Mouse (Mus musculus) kidney, embryonic 16.5 days (tissue): ENCODE results near the gene Gfer. TPM values are rescaled to one million over a fixed set of nuclear protein-coding genes. Genes with fewer than 3 reads are reported as not detected.

Experiments
- ATAC-seq: fragments of 200-750 bp; cut with Nextera tagmentation; 2 replicates; pipeline ENCODE4 v1.8.0; 2017; ENCODE audit warnings: moderate TSS enrichment; ENCODE audit not compliant: low FRiP score, low TSS enrichment
- H3K27ac ChIP-seq: fragments of 300-500 bp; sonication (generic); 2 replicates; pipeline ENCODE4 v1.5.1; 2014; ENCODE audit warnings: low read length
- H3K27me3 ChIP-seq: fragments of 300-500 bp; sonication (generic); 2 replicates; pipeline ENCODE4 v1.6.1; 2014; ENCODE audit warnings: low read length, control low read depth, mixed read lengths; ENCODE audit not compliant: insufficient read depth
- H3K36me3 ChIP-seq: fragments of 300-500 bp; sonication (generic); 2 replicates; pipeline ENCODE4 v1.6.1; 2014; ENCODE audit warnings: low read length, control low read depth, mixed read lengths; ENCODE audit not compliant: insufficient read depth
- H3K4me1 ChIP-seq: fragments of 300-500 bp; sonication (generic); 2 replicates; pipeline ENCODE4 v1.6.1; 2014; ENCODE audit warnings: low read length, control low read depth, mixed read lengths; ENCODE audit not compliant: insufficient read depth
- H3K4me2 ChIP-seq: fragments of 300-500 bp; sonication (generic); replicated peaks from 2 replicates; pipeline ENCODE4 v1.6.1; 2014; ENCODE audit warnings: low read depth, low read length
- H3K4me3 ChIP-seq: fragments of 300-500 bp; sonication (generic); 2 replicates; pipeline ENCODE4 v1.5.1; 2014; ENCODE audit warnings: mild to moderate bottlenecking, low read length
- H3K9ac ChIP-seq: fragments of 300-500 bp; sonication (generic); replicated peaks from 2 replicates; pipeline ENCODE4 v1.6.1; 2014; ENCODE audit warnings: low read length
- H3K9me3 ChIP-seq: fragments of 300-500 bp; sonication (generic); 2 replicates; pipeline ENCODE4 v1.6.1; 2016; ENCODE audit warnings: low read length, control low read depth
- WGBS: fragments of 180-500 bp; shearing (Covaris S2); extraction: QIAGEN DNeasy Blood & Tissue Kit; methylation state at CpG from one replicate; pipeline ENCODE4 v1.1.7; 2014; 5-methylcytosine and 5-hydroxymethylcytosine counted together
- polyA plus RNA-seq: library from polyadenylated mRNA; unstranded; fragments of >200 nt; fragmentation: Nextera tagmentation; extraction: Ambion mirVana; gene quantifications from 2 replicates; pipeline ENCODE4 v1.2.1, GENCODE M21; 2015

Gene Gfer
- polyA plus RNA-seq, 1 experiment from 2014 or later = 44.4 TPM

DNA sequence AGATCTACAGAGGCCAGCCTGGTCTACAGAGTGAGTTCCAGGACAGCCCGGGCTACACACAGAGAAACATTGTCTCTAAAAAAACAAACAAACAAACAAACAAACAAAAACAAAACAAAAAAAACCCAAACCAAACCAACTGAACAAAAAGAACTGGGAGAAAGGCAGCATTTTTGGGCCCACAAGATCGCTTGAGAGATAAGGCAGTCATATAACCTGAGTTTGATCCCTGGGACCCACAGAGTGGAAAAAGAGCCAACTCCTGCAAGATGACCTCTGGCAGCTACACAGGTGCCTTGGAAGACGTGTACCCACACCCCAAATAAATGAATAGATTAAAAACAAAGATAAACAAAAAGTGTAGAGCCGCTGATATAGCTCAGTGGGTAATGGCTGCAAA, 41.0 kb downstream of the Gfer start:
- 76% methylated on average over 4 of the region's 4 CpGs for WGBS
- Histone ChIP-seq H3K4me3 (no peak overlapping the region), H3K4me2 (no peak overlapping the region), H3K9ac (no peak overlapping the region), H3K4me1 (peaks cover 19% of the 10 kb centered on the region), H3K27me3 (peaks cover 34% of the 10 kb centered on the region), H3K36me3 (no peaks in the 10 kb centered on the region), H3K9me3 (no peaks in the 10 kb centered on the region), H3K27ac (no peak overlapping the region)
- ATAC-seq = no peak

DNA sequence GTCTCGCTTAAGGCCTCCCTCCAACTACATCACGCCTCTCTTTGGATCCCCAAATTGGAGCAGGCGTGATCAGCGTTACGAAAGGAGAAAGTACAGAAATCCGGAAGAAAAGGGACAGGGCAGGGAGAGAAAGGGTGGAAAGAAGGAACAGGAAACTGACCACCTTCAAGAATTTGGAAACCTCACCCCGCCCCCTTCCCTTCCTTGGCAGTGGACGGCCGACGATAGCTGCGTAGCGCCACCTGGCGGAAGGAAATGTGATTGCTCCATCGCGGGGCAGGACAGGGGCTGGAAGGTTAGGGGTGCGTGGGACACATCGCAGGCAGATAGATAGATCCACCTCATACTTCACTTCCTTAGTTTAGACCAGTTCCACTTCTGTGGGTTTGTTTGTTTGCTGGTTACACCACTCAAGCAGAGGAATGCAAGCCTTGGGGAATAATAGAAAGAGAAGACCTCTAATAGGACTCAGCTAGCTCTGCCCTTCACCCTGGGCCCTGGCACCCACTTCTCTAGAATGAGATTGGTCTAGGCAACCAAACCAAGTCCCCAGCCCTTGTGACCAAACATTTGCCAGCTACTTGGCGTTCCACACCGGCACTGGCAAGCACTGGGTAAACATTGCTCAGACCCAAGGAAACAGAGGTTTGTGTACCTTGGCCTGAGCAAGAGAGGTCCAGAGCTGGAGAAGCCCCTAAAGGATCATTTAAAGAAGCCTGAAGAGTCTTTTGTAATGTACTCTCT, 41.8 kb downstream of the Gfer start:
- Histone ChIP-seq H3K27ac (no peak overlapping the region), H3K36me3 (no peaks in the 10 kb centered on the region), H3K4me1 (peaks cover 23% of the 10 kb centered on the region), H3K27me3 (peaks cover 27% of the 10 kb centered on the region), H3K9ac (peak overlapping the region; percentile 77), H3K4me3 (peak overlapping the region; percentile 46), H3K4me2 (peak overlapping the region; percentile 71), H3K9me3 (no peaks in the 10 kb centered on the region)
- 5% methylated on average over 17 of the region's 19 CpGs for WGBS
- no peak for ATAC-seq

DNA sequence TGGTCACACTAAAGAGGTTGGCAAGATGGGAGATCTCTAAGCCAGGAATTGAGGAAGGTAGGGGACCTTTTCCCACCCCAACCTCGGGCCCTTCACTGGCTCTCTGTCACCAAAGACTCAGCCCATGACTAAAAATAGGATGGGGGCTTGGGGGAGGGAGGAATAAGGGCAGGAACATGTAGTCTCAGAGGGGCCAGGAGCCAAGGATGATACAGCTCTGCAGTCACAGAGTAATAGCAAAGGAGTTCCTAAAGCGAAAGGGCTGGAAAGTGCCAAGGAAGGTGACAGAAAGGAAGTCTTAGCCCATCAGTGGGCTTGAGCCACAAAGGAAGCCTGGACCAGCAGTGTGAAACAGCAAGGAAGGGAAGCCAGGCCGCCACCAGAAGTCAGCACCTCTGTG, 44.1 kb downstream of the Gfer start:
- WGBS = 66% methylated on average over 3 of the region's 3 CpGs
- Histone ChIP-seq H3K9ac (no peak overlapping the region), H3K4me2 (no peak overlapping the region)

DNA sequence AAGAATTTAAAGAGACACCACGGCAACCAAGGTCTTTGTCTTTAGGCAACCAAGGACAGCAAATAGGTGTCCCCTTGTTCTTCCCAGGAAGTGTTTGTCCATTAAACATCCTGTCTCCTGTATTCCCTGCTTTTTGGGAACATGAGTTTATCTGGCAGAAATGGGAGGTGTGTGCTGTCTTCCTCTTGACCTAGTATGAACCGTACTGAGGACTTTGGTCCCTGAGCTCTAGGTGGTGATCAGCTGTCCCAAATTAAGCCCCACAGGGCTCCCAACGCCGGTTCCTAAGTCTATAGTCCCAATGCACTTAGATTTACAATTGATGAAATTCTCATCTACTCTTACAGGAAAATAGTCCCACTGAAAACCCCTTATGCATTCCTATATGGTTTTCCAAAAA, 45.2 kb downstream of the Gfer start:
- peak overlapping the region; percentile 97 for H3K4me2 ChIP-seq
- no peak for ATAC-seq
- H3K4me1 ChIP-seq = peaks cover 23% of the 10 kb centered on the region
- no peaks in the 10 kb centered on the region; the same call in 1 of the 2 replicates for H3K36me3 ChIP-seq
- H3K9ac ChIP-seq = peak overlapping the region; percentile 83; the same call in 1 of the 2 replicates
- no peaks in the 10 kb centered on the region for H3K27me3 ChIP-seq
- H3K27ac ChIP-seq = peak overlapping the region; percentile 83; the same call in 1 of the 2 replicates
- H3K9me3 ChIP-seq = no peaks in the 10 kb centered on the region
- H3K4me3 ChIP-seq = 0 out of 2 replicates have a peak overlapping the region, but pooled peaks have one; percentile 73
- 77% methylated on average over 4 of the region's 4 CpGs for WGBS

More for the DNA sequence above, 44.1 kb downstream of the Gfer start:
- peaks cover 23% of the 10 kb centered on the region for H3K4me1 ChIP-seq
- peaks cover 4% of the 10 kb centered on the region for H3K27me3 ChIP-seq
- ATAC-seq = no peak
- no peaks in the 10 kb centered on the region for H3K9me3 ChIP-seq
- no peak overlapping the region for H3K27ac ChIP-seq
- H3K36me3 ChIP-seq = no peaks in the 10 kb centered on the region
- no peak overlapping the region for H3K4me3 ChIP-seq

DNA sequence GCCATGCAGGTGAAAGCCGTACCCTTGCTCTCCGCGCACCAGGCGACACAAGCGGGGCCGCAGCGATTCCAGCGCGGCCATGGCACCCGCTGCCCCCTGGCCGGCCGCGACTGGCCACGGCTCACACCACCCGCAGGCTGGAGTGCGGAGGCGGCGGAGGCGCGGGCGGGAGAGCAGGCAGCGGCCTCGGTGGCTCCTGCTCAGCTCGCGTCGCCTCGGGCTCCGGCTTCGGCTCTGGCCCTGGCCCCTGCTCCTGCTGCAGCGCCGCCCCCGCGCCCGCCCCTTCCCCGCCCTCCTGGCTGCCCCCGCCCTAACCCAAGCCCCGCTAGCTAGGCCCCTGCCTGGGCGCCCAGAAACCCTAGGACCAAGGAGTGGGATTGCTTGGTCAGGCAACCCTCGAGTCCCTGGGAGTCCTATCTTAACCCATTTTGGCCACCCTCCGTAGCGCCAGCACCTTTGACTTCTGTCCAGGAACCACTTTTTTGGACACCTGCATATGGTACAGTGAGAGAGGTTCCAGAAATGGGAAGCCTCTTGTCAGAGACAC, 45.8 kb downstream of the Gfer start, which contains the start of gene Slc9a3r2:
TSS of gene Slc9a3r2 (minus strand) at position 258 of the 547 bp plus-strand sequence.
- Histone ChIP-seq H3K4me3 (peak within 1 kb of the TSS; percentile 73), H3K27ac (peak within 1 kb of the TSS; percentile 83), H3K36me3 (no peaks in the 10 kb centered on the region; the same call in 1 of the 2 replicates), H3K9ac (peak within 1 kb of the TSS; percentile 83), H3K4me2 (peak within 1 kb of the TSS; percentile 97), H3K27me3 (no peaks in the 10 kb centered on the region), H3K9me3 (no peaks in the 10 kb centered on the region), H3K4me1 (peaks cover 28% of the 10 kb centered on the region)
- 0% methylated on average over 19 of the region's 41 CpGs for WGBS
- ATAC-seq = peak; percentile 74

DNA sequence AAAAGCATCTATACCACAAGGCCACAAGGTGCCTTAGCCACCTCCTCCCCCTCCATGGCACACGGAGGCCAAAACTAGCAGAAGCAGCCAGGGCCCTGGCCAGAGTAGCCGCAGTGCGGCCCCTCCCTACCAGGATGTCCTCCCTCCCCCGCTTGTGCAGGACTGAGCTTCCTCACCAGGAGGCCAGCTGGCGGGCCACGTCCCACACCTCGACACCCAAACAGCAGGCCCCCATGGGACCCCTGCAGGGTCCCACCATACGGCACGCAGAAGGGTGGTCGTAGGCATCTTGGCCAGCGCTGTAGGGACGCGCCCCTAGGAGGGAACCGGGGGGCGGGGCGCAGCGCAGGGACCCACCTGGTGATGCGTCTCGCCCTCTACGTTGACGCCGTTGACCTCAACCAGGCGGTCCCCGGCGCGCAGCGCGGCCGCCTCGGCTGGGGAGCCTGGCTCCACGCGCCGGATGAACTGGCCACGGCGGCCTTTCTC, 46.3 kb downstream of the Gfer start:
- Histone ChIP-seq H3K9me3 (no peaks in the 10 kb centered on the region), H3K4me3 (peak overlapping the region; percentile 73), H3K36me3 (no peaks in the 10 kb centered on the region; the same call in 1 of the 2 replicates), H3K4me2 (peak overlapping the region; percentile 97), H3K9ac (peak overlapping the region; percentile 83), H3K27me3 (no peaks in the 10 kb centered on the region), H3K4me1 (peaks cover 33% of the 10 kb centered on the region), H3K27ac (peak overlapping the region; percentile 83)
- WGBS = 0% methylated on average over 35 of the region's 35 CpGs
- peak; percentile 52 for ATAC-seq

DNA sequence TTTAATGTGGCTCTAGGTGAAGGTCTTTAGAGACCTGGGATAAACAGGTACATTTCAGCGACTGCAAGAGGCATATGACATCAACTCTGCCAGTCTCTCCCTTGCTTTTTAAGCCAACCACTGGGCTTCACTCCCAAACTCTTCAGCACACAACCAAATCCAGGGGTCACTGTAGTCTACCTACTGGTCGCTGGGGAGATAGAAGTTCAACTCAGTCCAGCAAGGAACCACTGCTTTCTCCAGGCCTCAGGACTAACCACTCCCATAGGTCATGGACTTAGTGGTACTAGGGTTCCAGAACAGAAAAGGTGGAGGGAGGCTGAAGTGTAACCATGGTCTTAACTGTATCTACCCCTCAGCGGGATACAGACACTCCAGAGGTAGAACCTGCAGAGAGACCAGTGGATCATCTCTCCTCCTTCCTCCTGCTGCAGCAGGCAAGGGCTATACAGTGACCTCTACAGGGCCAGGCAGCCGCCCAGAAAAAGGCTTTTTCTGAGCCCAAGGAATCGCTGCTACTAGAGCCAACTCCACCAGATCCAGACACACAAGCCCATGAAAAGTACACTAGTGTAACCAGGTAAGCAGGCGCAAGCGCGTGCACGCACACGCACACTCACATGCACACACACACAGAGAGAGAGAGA, 47.1 kb downstream of the Gfer start:
- no peaks in the 10 kb centered on the region for H3K27me3 ChIP-seq
- H3K4me3 ChIP-seq = peak overlapping the region; percentile 73
- WGBS = 67% methylated on average over 10 of the region's 10 CpGs
- ATAC-seq = no peak
- H3K4me2 ChIP-seq = peak overlapping the region; percentile 97
- no peaks in the 10 kb centered on the region; the same call in 1 of the 2 replicates for H3K36me3 ChIP-seq
- peak overlapping the region; percentile 83 for H3K9ac ChIP-seq
- H3K4me1 ChIP-seq = peaks cover 41% of the 10 kb centered on the region
- no peak overlapping the region; the same call in 1 of the 2 replicates for H3K27ac ChIP-seq
- no peaks in the 10 kb centered on the region for H3K9me3 ChIP-seq

DNA sequence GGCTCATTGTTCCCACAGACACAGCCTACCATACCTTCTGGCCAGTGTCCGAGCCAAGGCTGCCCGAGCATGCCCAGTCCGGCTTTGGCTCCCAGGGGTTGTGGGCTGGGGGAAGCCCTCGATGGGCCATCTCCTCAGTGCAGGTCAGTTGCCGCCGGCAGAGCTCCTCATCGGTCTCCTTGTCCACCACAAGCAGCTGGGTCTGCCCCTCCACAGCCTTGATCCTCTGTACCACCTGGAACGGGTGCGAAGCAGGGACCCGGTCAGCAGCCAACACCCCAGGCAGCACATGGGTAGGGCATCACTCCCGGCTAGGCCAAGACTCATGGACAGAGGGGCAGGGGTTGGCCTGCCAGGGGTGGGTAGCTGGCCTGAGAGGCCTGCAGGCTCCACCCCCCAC, 48.5 kb downstream of the Gfer start:
- Histone ChIP-seq H3K36me3 (peaks cover 3% of the 10 kb centered on the region), H3K27ac (peak overlapping the region; percentile 54), H3K27me3 (no peaks in the 10 kb centered on the region), H3K4me1 (peaks cover 45% of the 10 kb centered on the region), H3K4me2 (peak overlapping the region; percentile 97), H3K9ac (peak overlapping the region; percentile 28), H3K4me3 (peak overlapping the region; percentile 23), H3K9me3 (no peaks in the 10 kb centered on the region)
- no peak for ATAC-seq
- WGBS = 79% methylated on average over 11 of the region's 11 CpGs

DNA sequence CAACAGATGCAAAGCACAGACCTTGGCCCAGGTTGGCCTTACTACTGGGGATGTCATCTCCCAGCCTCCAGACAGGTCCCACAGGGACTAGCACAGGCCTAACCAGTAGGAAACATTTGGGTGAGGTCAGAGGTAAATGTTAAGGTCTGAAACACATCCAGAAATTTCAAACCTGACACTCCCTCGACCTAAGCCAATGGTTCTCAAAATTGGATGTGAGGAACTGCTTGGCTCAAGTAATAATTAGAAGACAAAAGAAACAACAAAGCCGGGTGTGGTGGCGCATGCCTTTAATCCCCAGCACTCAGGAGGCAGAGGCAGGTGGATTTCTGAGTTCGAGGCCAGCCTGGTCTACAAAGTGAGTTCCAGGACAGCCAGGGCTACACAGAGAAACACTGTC, 49.6 kb downstream of the Gfer start:
- no peak for ATAC-seq
- Histone ChIP-seq H3K27ac (peak overlapping the region; percentile 86), H3K9ac (no peak overlapping the region), H3K4me1 (peaks cover 45% of the 10 kb centered on the region), H3K9me3 (no peaks in the 10 kb centered on the region), H3K27me3 (no peaks in the 10 kb centered on the region), H3K4me3 (no peak overlapping the region), H3K4me2 (no peak overlapping the region; the same call in 1 of the 2 replicates), H3K36me3 (peaks cover 3% of the 10 kb centered on the region)
- 86% methylated on average over 4 of the region's 4 CpGs for WGBS
